Mouse (Mus musculus) NIH3T3 (cell line): ENCODE measurements around the gene Pacs2.

Source experiments
- DNase-seq: peaks from one replicate; pipeline ENCODE4 v3.0.0-alpha.2; 2012; ENCODE audit warnings: low read depth

The Pacs2 gene

GRCm38 (mm10) chr12:113012443-113012842, 1.9 kb upstream of the Pacs2 start:
- no peak for DNase-seq

GRCm38 (mm10) chr12:113013021-113013491, 1.3 kb upstream of the Pacs2 start:
- DNase-seq: peak; percentile 38

GRCm38 (mm10) chr12:113014561-113015556, 551 bp downstream of the Pacs2 start:
- DNase-seq: peak; percentile 32

GRCm38 (mm10) chr12:113015956-113016355, 1.6 kb downstream of the Pacs2 start:
- no peak for DNase-seq

- no peak for DNase-seq
Observed at GRCm38 (mm10) chr12:113016976-113017375, 2.7 kb downstream of the Pacs2 start.

GRCm38 (mm10) chr12:113017429-113017984, 3.2 kb downstream of the Pacs2 start:
- no peak for DNase-seq

GRCm38 (mm10) chr12:113018763-113019162, 4.5 kb downstream of the Pacs2 start:
- DNase-seq: no peak

- DNase-seq: no peak
Observed at GRCm38 (mm10) chr12:113021488-113021887, 7.2 kb downstream of the Pacs2 start.

- peak; percentile 68 for DNase-seq
Observed at GRCm38 (mm10) chr12:113023082-113023481, 8.8 kb downstream of the Pacs2 start.

GRCm38 (mm10) chr12:113026557-113026956, 12.2 kb downstream of the Pacs2 start:
- peak; percentile 21 for DNase-seq

GRCm38 (mm10) chr12:113027495-113027894, 13.2 kb downstream of the Pacs2 start:
- DNase-seq: peak; percentile 19

GRCm38 (mm10) chr12:113028067-113028466, 13.8 kb downstream of the Pacs2 start:
- no peak for DNase-seq

- DNase-seq: no peak
Observed at GRCm38 (mm10) chr12:113028898-113029297, 14.6 kb downstream of the Pacs2 start.

- DNase-seq: no peak
Observed at GRCm38 (mm10) chr12:113030046-113030445, 15.7 kb downstream of the Pacs2 start.

GRCm38 (mm10) chr12:113030993-113031392, 16.7 kb downstream of the Pacs2 start:
- no peak for DNase-seq

- no peak for DNase-seq
Observed at GRCm38 (mm10) chr12:113031441-113031840, 17.1 kb downstream of the Pacs2 start.

- DNase-seq: no peak
Observed at GRCm38 (mm10) chr12:113032296-113033250, 18.3 kb downstream of the Pacs2 start.

GRCm38 (mm10) chr12:113035093-113035492, 20.8 kb downstream of the Pacs2 start:
- no peak for DNase-seq

GRCm38 (mm10) chr12:113036996-113037395, 22.7 kb downstream of the Pacs2 start:
- no peak for DNase-seq

- peak; percentile 21 for DNase-seq
Observed at GRCm38 (mm10) chr12:113038414-113038813, 24.1 kb downstream of the Pacs2 start.

GRCm38 (mm10) chr12:113041481-113042439, 27.5 kb downstream of the Pacs2 start:
- DNase-seq: peak; percentile 53
